Mouse (Mus musculus): ENCODE data around the gene Col6a6.

DNA sequence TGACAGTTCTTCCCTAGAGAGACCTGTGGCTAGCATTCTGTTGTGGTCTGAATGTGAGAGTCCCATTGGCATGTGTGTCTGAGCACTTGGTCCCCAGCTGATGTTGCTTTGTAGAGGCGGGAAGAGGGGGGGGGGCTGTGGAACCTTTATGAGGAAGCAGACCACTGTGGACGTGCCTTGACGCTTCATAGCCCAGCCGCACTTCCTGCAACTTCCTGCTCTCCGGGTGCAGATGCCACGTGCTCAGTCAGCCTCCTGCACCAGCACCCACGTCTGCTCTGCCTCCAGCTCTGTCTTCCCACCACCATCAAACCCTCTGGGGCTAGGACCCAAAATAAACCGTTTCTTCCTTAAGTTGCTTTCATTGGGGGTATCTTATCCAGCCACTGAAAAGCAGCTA is 24.5 kb downstream of the Col6a6 start:
- TF ChIP-seq CTCF (IDR thresholded peaks at IDR 0.05; ENCODE audit: borderline replicate concordance, extremely low read depth, insufficient read depth, insufficient read length) = no peak
- TF ChIP-seq POLR2A (IDR thresholded peaks at IDR 0.05; ENCODE audit: borderline replicate concordance, extremely low read depth, insufficient read depth, insufficient read length, poor library complexity, severe bottlenecking) = no peak

All from brain, embryonic 14.5 days (tissue).